Mouse (Mus musculus): ENCODE measurements at regions not wholly inside any gene's neighbourhood (a gene's known extent, or its start where the extent isn't known, plus 50 kb on each side); places are given as distances from the start of the nearest gene placed in this dataset.

DNA sequence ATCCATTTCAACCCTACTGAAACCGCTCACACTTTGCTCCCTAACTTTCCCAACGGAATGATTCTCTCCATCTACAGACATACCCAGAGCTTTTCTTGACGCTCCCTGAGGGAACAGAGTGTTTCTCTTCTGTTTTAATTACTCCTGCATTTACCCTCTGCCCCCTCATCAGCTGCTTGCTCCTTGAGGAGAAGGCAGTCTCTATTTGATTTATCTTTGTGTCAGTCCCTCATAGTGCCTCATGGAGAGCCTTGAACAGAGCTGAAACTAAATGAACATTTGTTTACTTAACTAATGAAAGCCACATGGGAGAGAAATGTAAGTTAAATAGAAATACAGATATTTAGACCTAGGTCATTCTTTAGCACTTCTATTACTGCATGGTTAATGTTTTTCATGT is 74.4 kb upstream of the Mroh9 start:
- TF ChIP-seq CTCF (IDR thresholded peaks at IDR 0.05; ENCODE audit: insufficient read depth, low read length) = no peak
- no peak for TF ChIP-seq POLR2A (IDR thresholded peaks at IDR 0.05; ENCODE audit: borderline replicate concordance, extremely low read depth, low read depth, low read length)

Data from lung, adult 2 months (tissue).